Mouse (Mus musculus) gastrocnemius, postnatal 4 days (tissue): ENCODE measurements around the gene Ppp2r5e. TPM values are rescaled to one million over a fixed set of nuclear protein-coding genes. Genes with fewer than 3 reads are reported as not detected.

Experiments
- DNase-seq, 2 experiments: peaks; one replicate each; pipeline ENCODE4 v3.0.0; 2021 to 2022; ENCODE audit warnings: low spot score in 2 of 2, mixed read lengths in 2 of 2
- total RNA-seq, 2 experiments: library from RNA; stranded (reverse); gene quantifications; 2 replicates each; pipeline ENCODE4 v1.2.3; 2021

Ppp2r5e gene
- total RNA-seq, 2 experiments from 2014 or later: 32.3 to 37.3 TPM

- DNase-seq: no peak
These were observed 58.2 kb downstream of the Ppp2r5e start for GRCm38 (mm10) chr12:75537673-75538423.

GRCm38 (mm10) chr12:75537019-75537672, 58.9 kb downstream of the Ppp2r5e start:
- no peak for DNase-seq

- no peak for DNase-seq
These were observed 59.5 kb downstream of the Ppp2r5e start for GRCm38 (mm10) chr12:75536566-75536965.

GRCm38 (mm10) chr12:75533145-75533544, 62.9 kb downstream of the Ppp2r5e start:
- DNase-seq: no peak

GRCm38 (mm10) chr12:75531895-75532294, 64.2 kb downstream of the Ppp2r5e start:
- DNase-seq: no peak

- no peak for DNase-seq
These were observed 66.9 kb downstream of the Ppp2r5e start for GRCm38 (mm10) chr12:75528857-75529808.

GRCm38 (mm10) chr12:75528300-75528699, 67.7 kb downstream of the Ppp2r5e start:
- no peak for DNase-seq

GRCm38 (mm10) chr12:75524199-75524598, 71.8 kb downstream of the Ppp2r5e start:
- DNase-seq: no peak

- no peak for DNase-seq
These were observed 73.1 kb downstream of the Ppp2r5e start for GRCm38 (mm10) chr12:75522931-75523330.

GRCm38 (mm10) chr12:75522360-75522759, 73.7 kb downstream of the Ppp2r5e start:
- DNase-seq: no peak

GRCm38 (mm10) chr12:75520395-75520794, 75.7 kb downstream of the Ppp2r5e start:
- DNase-seq: no peak

- no peak for DNase-seq
These were observed 76.7 kb downstream of the Ppp2r5e start for GRCm38 (mm10) chr12:75519181-75519940.

GRCm38 (mm10) chr12:75515301-75515906, 80.6 kb downstream of the Ppp2r5e start:
- DNase-seq: no peak

GRCm38 (mm10) chr12:75511520-75511919, 84.5 kb downstream of the Ppp2r5e start:
- DNase-seq: no peak

- DNase-seq: no peak
These were observed 90.9 kb downstream of the Ppp2r5e start for GRCm38 (mm10) chr12:75504991-75505650.

GRCm38 (mm10) chr12:75502664-75503063, 93.4 kb downstream of the Ppp2r5e start:
- DNase-seq: no peak

GRCm38 (mm10) chr12:75497698-75498097, 98.3 kb downstream of the Ppp2r5e start:
- DNase-seq: no peak

- no peak for DNase-seq
These were observed 100.4 kb downstream of the Ppp2r5e start for GRCm38 (mm10) chr12:75495636-75496035.

GRCm38 (mm10) chr12:75494643-75495042, 101.4 kb downstream of the Ppp2r5e start:
- no peak for DNase-seq
